Mouse (Mus musculus) CH12.LX (cell line): ENCODE results near the gene 4930535I16Rik. TPM values are rescaled to one million over a fixed set of nuclear protein-coding genes. Genes with fewer than 3 reads are reported as not detected.

Experiments
- DNase-seq: peaks from one replicate; pipeline ENCODE4 v3.0.0-alpha.2; 2013; ENCODE audit errors: extremely low read depth
- H3K27ac ChIP-seq: 2 replicates; pipeline ENCODE4 v1.5.1; 2012; ENCODE audit warnings: low read depth, mild to moderate bottlenecking, control low read depth, moderate library complexity; ENCODE audit not compliant: insufficient read depth
- H3K27me3 ChIP-seq: replicated peaks from 2 replicates; pipeline ENCODE3; 2012; ENCODE audit warnings: inconsistent platforms
- H3K36me3 ChIP-seq, 2 experiments: replicated peaks in 1 of 2; 2 replicates each; pipeline versions ENCODE3 to v1.6.1; 2012; ENCODE audit warnings: inconsistent platforms in 1 of 2, low read length in 1 of 2, mild to moderate bottlenecking in 1 of 2, mixed read lengths in 1 of 2, moderate library complexity in 1 of 2; ENCODE audit not compliant: control insufficient read depth in 1 of 2, insufficient read depth in 1 of 2
- H3K4me1 ChIP-seq, 2 experiments: 2 replicates each; pipeline ENCODE4 v1.6.1; 2012; ENCODE audit warnings: inconsistent platforms in 1 of 2, moderate library complexity in 1 of 2; ENCODE audit not compliant: insufficient read depth in 2 of 2, control insufficient read depth in 1 of 2
- H3K4me2 ChIP-seq: 2 replicates; pipeline ENCODE4 v1.6.1; 2012; ENCODE audit warnings: low read depth, mild to moderate bottlenecking, control low read depth; ENCODE audit not compliant: poor library complexity, insufficient read depth, severe bottlenecking
- H3K4me3 ChIP-seq, 3 experiments: fragments of 150-350 bp in 1 of 3; sonication (generic) in 1 of 3; replicated peaks in 1 of 3; 2 replicates each; pipeline versions ENCODE3 to v1.5.1; 2011 to 2012; ENCODE audit warnings: low read depth in 2 of 3, low read length in 2 of 3, mild to moderate bottlenecking in 2 of 3, moderate library complexity in 2 of 3, control low read depth in 1 of 3, improper control_type of control experiment in 1 of 3, inconsistent platforms in 1 of 3, mixed read lengths in 1 of 3; ENCODE audit not compliant: poor library complexity in 1 of 3
- H3K79me2 ChIP-seq: replicated peaks from 2 replicates; pipeline ENCODE4 v1.6.1; 2012; ENCODE audit warnings: mild to moderate bottlenecking, moderate library complexity; ENCODE audit not compliant: control insufficient read depth, poor library complexity, insufficient read depth, severe bottlenecking; ENCODE audit errors: extremely low read depth
- H3K9ac ChIP-seq: 2 replicates; pipeline ENCODE4 v1.6.1; 2012; ENCODE audit warnings: low read depth, mild to moderate bottlenecking, control low read depth, moderate library complexity; ENCODE audit not compliant: insufficient read depth
- H3K9me3 ChIP-seq: replicated peaks from 2 replicates; pipeline ENCODE3; 2012; ENCODE audit warnings: low read length, inconsistent platforms, mixed read lengths
- BHLHE40 ChIP-seq: IDR thresholded peaks from 2 replicates; pipeline ENCODE4 v1.6.1; 2011; ENCODE audit warnings: mild to moderate bottlenecking, low read depth, low read length, improper control_type of control experiment
- CHD1 ChIP-seq: IDR thresholded peaks from 2 replicates; pipeline ENCODE4 v1.6.1; 2012; ENCODE audit warnings: low read depth, low read length, improper control_type of control experiment, inconsistent platforms
- CHD2 ChIP-seq: IDR thresholded peaks from 2 replicates; pipeline ENCODE4 v1.6.1; 2011; ENCODE audit warnings: low read length, improper control_type of control experiment
- CTCF ChIP-seq, 2 experiments: IDR thresholded peaks in 1 of 2; conservative IDR thresholded peaks in 1 of 2; 2 replicates each; pipeline ENCODE4 v1.5.1; 2011 to 2012; ENCODE audit warnings: low read depth in 2 of 2, low read length in 2 of 2, improper control_type of control experiment in 1 of 2, inconsistent platforms in 1 of 2, mild to moderate bottlenecking in 1 of 2, moderate library complexity in 1 of 2
- ETS1 ChIP-seq: conservative IDR thresholded peaks from 2 replicates; pipeline ENCODE4 v1.6.1; 2012; ENCODE audit warnings: low read depth, mild to moderate bottlenecking, inconsistent platforms, low read length, improper control_type of control experiment, moderate library complexity
- GABPA ChIP-seq: IDR thresholded peaks from 2 replicates; pipeline ENCODE4 v1.6.1; 2012; ENCODE audit warnings: low read depth, low read length, improper control_type of control experiment, inconsistent platforms; ENCODE audit not compliant: insufficient replicate concordance
- IRF4 ChIP-seq: IDR thresholded peaks from 2 replicates; pipeline ENCODE4 v1.6.1; 2014; ENCODE audit warnings: low read depth, mild to moderate bottlenecking, inconsistent platforms, low read length, improper control_type of control experiment
- JUND ChIP-seq: conservative IDR thresholded peaks from 2 replicates; pipeline ENCODE4 v1.6.1; 2011; ENCODE audit warnings: low read depth, low read length, improper control_type of control experiment
- MAFK ChIP-seq: IDR thresholded peaks from 2 replicates; pipeline ENCODE4 v1.6.1; 2011; ENCODE audit warnings: low read length, improper control_type of control experiment; ENCODE audit not compliant: insufficient replicate concordance
- MAX ChIP-seq: IDR thresholded peaks from 2 replicates; pipeline ENCODE4 v1.6.1; 2011; ENCODE audit warnings: low read length, improper control_type of control experiment
- MAZ ChIP-seq: IDR thresholded peaks from 2 replicates; pipeline ENCODE4 v1.6.1; 2012; ENCODE audit warnings: low read depth, mild to moderate bottlenecking, inconsistent platforms, low read length, improper control_type of control experiment, moderate library complexity
- MYC ChIP-seq: IDR thresholded peaks from 2 replicates; pipeline ENCODE4 v1.6.1; 2011; ENCODE audit warnings: low read depth, mild to moderate bottlenecking, improper control_type of control experiment, low read length
- NRF1 ChIP-seq: IDR thresholded peaks from 2 replicates; pipeline ENCODE4 v1.6.1; 2014; ENCODE audit warnings: low read depth, mild to moderate bottlenecking, inconsistent platforms, low read length, improper control_type of control experiment, moderate library complexity
- PAX5 ChIP-seq: IDR thresholded peaks from 2 replicates; pipeline ENCODE4 v1.6.1; 2012; ENCODE audit warnings: low read length, inconsistent platforms, mixed read lengths
- RAD21 ChIP-seq: IDR thresholded peaks from 2 replicates; pipeline ENCODE4 v1.6.1; 2011; ENCODE audit warnings: low read depth, mild to moderate bottlenecking, low read length, improper control_type of control experiment, moderate library complexity
- RCOR1 ChIP-seq: conservative IDR thresholded peaks from 2 replicates; pipeline ENCODE4 v1.6.1; 2012; ENCODE audit warnings: low read depth, mild to moderate bottlenecking, inconsistent platforms, low read length, improper control_type of control experiment
- SIN3A ChIP-seq: IDR thresholded peaks from 2 replicates; pipeline ENCODE4 v1.6.1; 2012; ENCODE audit warnings: low read length, improper control_type of control experiment, inconsistent platforms
- SMC3 ChIP-seq: IDR thresholded peaks from 2 replicates; pipeline ENCODE4 v1.6.1; 2011; ENCODE audit warnings: low read depth, low read length, improper control_type of control experiment
- TBP ChIP-seq: conservative IDR thresholded peaks from 2 replicates; pipeline ENCODE4 v1.6.1; 2011; ENCODE audit warnings: low read depth, low read length, improper control_type of control experiment
- USF2 ChIP-seq: conservative IDR thresholded peaks from 2 replicates; pipeline ENCODE4 v1.6.1; 2011; ENCODE audit warnings: low read depth, low read length, improper control_type of control experiment
- ZMIZ1 ChIP-seq: IDR thresholded peaks from 2 replicates; pipeline ENCODE4 v1.6.1; 2012; ENCODE audit warnings: low read depth, mild to moderate bottlenecking, inconsistent platforms, low read length, improper control_type of control experiment
- ZNF384 ChIP-seq: IDR thresholded peaks from 2 replicates; pipeline ENCODE4 v1.6.1; 2012; ENCODE audit warnings: low read depth, low read length, improper control_type of control experiment, inconsistent platforms
- dilution Hi-C: fragments of 300-500 bp; cut with MboI; formaldehyde crosslinking; loops from 2 replicates; pipeline ENCODE4 v1.14.3; 2020; ENCODE audit warnings: low sequenced_read_pairs; ENCODE audit not compliant: extremely low pct_unique_long_range_greater_than_20kb, extremely low pct_ligation_motif_present
- in situ Hi-C: fragments of 300-500 bp; cut with MboI; formaldehyde crosslinking; loops from 3 replicates; pipeline ENCODE4 v1.14.3; 2019; ENCODE audit warnings: low sequenced_read_pairs, low pct_ligation_motif_present, low pct_unique_long_range_greater_than_20kb, mixed read lengths
- polyA plus RNA-seq: library from polyadenylated mRNA; unstranded; fragments of >175 nt; gene quantifications from 2 replicates; pipeline ENCODE4 v1.2.1, GENCODE M21; 2012; ENCODE audit warnings: low read depth; ENCODE audit not compliant: insufficient read length
- total RNA-seq, 2 experiments: library from RNA; depleted of rRNA; stranded (reverse); fragments of 300-350 nt in 1 of 2; fragments of >200 nt in 1 of 2; gene quantifications; 2 replicates each; pipeline ENCODE4 v1.2.3; 2012 to 2014

Gene 4930535I16Rik
- total and polyA plus RNA-seq, 3 experiments = 2.1 TPM; not detected in 2

- Histone ChIP-seq H3K27me3 (no peaks in the 10 kb centered on the region), H3K36me3 (peaks cover 0 to 2% of the 10 kb centered on the region in 2 experiments), H3K9ac (no peak overlapping the region), H3K9me3 (no peaks in the 10 kb centered on the region), H3K4me2 (no peak overlapping the region), H3K27ac (no peak overlapping the region), H3K79me2 (no peaks in the 10 kb centered on the region), H3K4me1 (peaks cover 0 to 5% of the 10 kb centered on the region in 2 experiments; a peak in 2 of 4 replicates), H3K4me3 (no peak overlapping the region)
- dilution Hi-C loops = no loop called here
- in situ Hi-C loops = no loop called here
- TF ChIP-seq NRF1 (no peak), RAD21 (peak; percentile 40), ETS1 (no peak), CTCF (conservative IDR thresholded peaks at IDR 0.05 in 1 of 2, IDR thresholded peaks at IDR 0.05 in 1 of 2; ENCODE audit: low read depth in 2 of 2, low read length in 2 of 2) (peak; percentile 69 to 76), PAX5 (no peak), SMC3 (peak; percentile 77)
- peak; percentile 56 for DNase-seq
These were observed 19.1 kb downstream of the 4930535I16Rik start for GRCm38 (mm10) chr4:123898696-123899095.

GRCm38 (mm10) chr4:123894295-123894694 lies 23.5 kb downstream of the 4930535I16Rik start:
- dilution Hi-C loops = no loop called here
- no peaks in the 10 kb centered on the region for H3K9me3 ChIP-seq
- no peak for DNase-seq
- no peak for TF ChIP-seq RCOR1
- TF ChIP-seq USF2 = no peak
- TF ChIP-seq ZNF384 = no peak
- no peak for TF ChIP-seq MAX
- TF ChIP-seq TBP = no peak
- no peak for TF ChIP-seq MYC
- no peak for TF ChIP-seq GABPA
- no peak for TF ChIP-seq PAX5
- no peak for TF ChIP-seq SIN3A
- no peak for TF ChIP-seq NRF1
- TF ChIP-seq IRF4 = no peak
- no peak for TF ChIP-seq JUND
- TF ChIP-seq CHD1 = no peak
- TF ChIP-seq CHD2 = no peak
- no peak for TF ChIP-seq MAFK
- TF ChIP-seq ETS1 = no peak
- TF ChIP-seq ZMIZ1 = no peak
- no peak for TF ChIP-seq BHLHE40
- TF ChIP-seq MAZ = no peak
- TF ChIP-seq CTCF (conservative IDR thresholded peaks at IDR 0.05 in 1 of 2, IDR thresholded peaks at IDR 0.05 in 1 of 2; ENCODE audit: low read depth in 2 of 2, low read length in 2 of 2) = no peak
- H3K27ac ChIP-seq = no peak overlapping the region
- in situ Hi-C loops = no loop called here
- H3K4me1 ChIP-seq = no peaks in the 10 kb centered on the region
- no peak overlapping the region for H3K4me2 ChIP-seq
- H3K36me3 ChIP-seq = peaks cover 0 to 2% of the 10 kb centered on the region in 2 experiments
- H3K4me3 ChIP-seq = no peak overlapping the region
- H3K27me3 ChIP-seq = peaks cover 8% of the 10 kb centered on the region
- H3K79me2 ChIP-seq = no peaks in the 10 kb centered on the region
- H3K9ac ChIP-seq = no peak overlapping the region
